ENCODE assay signal across 25 mouse cellular contexts in the genomic region with DNA sequence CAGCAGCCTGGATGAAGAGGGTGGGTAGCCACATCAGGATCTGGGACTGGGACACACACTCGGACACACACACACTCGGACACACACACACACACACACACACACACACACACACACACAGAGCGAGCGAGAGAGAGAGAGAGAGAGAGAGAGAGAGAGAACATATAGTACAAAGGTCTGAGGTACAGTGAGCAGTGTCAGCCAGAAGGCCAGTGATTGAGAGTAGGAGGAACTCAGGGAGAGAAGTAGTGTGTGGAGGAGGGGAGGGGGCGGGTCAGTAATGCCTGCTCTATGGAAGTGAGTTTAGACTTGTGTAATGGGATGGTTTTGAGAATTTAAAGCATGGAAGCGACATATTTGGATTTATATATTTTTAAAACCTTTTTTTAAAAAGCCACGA.
"Had no signal": no experiment of that assay in that cellular context is flagged by ENCODE, and none has a peak within 500 bp of the region (broad histone marks: within the 10 kb centered on the region; RNA-seq: fewer than 3 reads in every experiment).

No protein-coding gene starts in this region.

- H3K27ac ChIP-seq: gastrocnemius, adult 2 months; heart, embryonic 10.5 days; hindbrain, embryonic 10.5 days; hindbrain, embryonic 12.5 days; hindbrain, embryonic 14.5 days; layer of hippocampus, adult 2 months; left cerebral cortex, adult 2 months; limb, embryonic 10.5 days; limb, embryonic 12.5 days; liver, embryonic 15.5 days had no signal

- H3K4me2 ChIP-seq: heart, embryonic 12.5 days; hindbrain, embryonic 12.5 days; hindbrain, embryonic 14.5 days; limb, embryonic 12.5 days; liver, embryonic 15.5 days had no signal

- H3K4me1 ChIP-seq: hindbrain, embryonic 10.5 days; hindbrain, embryonic 12.5 days; limb, embryonic 10.5 days; limb, embryonic 12.5 days had no signal

- ATAC-seq: forebrain, embryonic 16.5 days; hindbrain, embryonic 16.5 days; inflammation-experienced regulatory T-cells, adult 6 months; intestine, postnatal 0 days had no signal

- H3K4me3 ChIP-seq: gastrocnemius, adult 2 months; heart, embryonic 10.5 days; heart, embryonic 12.5 days; hindbrain, embryonic 10.5 days; hindbrain, embryonic 12.5 days; layer of hippocampus, adult 2 months; left cerebral cortex, adult 2 months; limb, embryonic 10.5 days; limb, embryonic 12.5 days; liver, embryonic 15.5 days had no signal

- H3K9ac ChIP-seq: heart, embryonic 12.5 days; hindbrain, embryonic 12.5 days; hindbrain, embryonic 14.5 days; limb, embryonic 12.5 days; liver, embryonic 15.5 days had no signal

- H3K27me3 ChIP-seq: heart, embryonic 12.5 days; hindbrain, embryonic 12.5 days; limb, embryonic 12.5 days; liver, embryonic 15.5 days had no signal

- DNase-seq: gastrocnemius, adult 2 months; gastrocnemius, postnatal 10 days; gastrocnemius, postnatal 36 days; heart, adult 18-20 months; heart, postnatal 10 days; heart, postnatal 4 days; kidney, adult 18-20 months; kidney, adult 8-10 months; kidney, postnatal 10 days; kidney, postnatal 25 days; kidney, postnatal 4 days had no signal

- H3K36me3 ChIP-seq: hindbrain, embryonic 12.5 days; limb, embryonic 10.5 days; liver, embryonic 15.5 days had no signal

- H3K9me3 ChIP-seq: heart, embryonic 10.5 days; heart, embryonic 12.5 days; hindbrain, embryonic 10.5 days; hindbrain, embryonic 12.5 days; limb, embryonic 10.5 days; limb, embryonic 12.5 days; liver, embryonic 15.5 days had no signal
